Mouse (Mus musculus): Measurements from ENCODE around the gene Sspo. TPM values are rescaled to one million over a fixed set of nuclear protein-coding genes. Genes with fewer than 3 reads are reported as not detected.

Sspo gene
- 0.05 and 0.17 TPM in 2 replicates for polyA plus RNA-seq (2014; fragmentation: Nextera tagmentation; extraction: Ambion mirVana)

GRCm38 (mm10) chr6:48447929-48448328, at the start of gene Sspo:
Gene Sspo, plus strand, starts transcription at chr6:48448229.
- DNase-seq (ENCODE audit: low spot score), result no peak
- Histone ChIP-seq H3K27me3 (ENCODE audit: control insufficient read depth, insufficient read depth, low read length) (no peaks in the 10 kb centered on the region), H3K4me2 (replicated peaks; ENCODE audit: low read depth, low read length) (no peak within 1 kb of the TSS), H3K9me3 (ENCODE audit: control insufficient read depth, low read length) (no peaks in the 10 kb centered on the region), H3K4me3 (ENCODE audit: low read depth, low read length) (no peak within 1 kb of the TSS), H3K27ac (ENCODE audit: low read depth, low read length) (no peak within 1 kb of the TSS), H3K36me3 (ENCODE audit: control insufficient read depth, insufficient read depth, low read length) (no peaks in the 10 kb centered on the region), H3K4me1 (replicated peaks; ENCODE audit: control insufficient read depth, insufficient read depth, low read length) (no peaks in the 10 kb centered on the region; the same call in 1 of the 2 replicates), H3K9ac (ENCODE audit: low read depth, low read length) (no peak within 1 kb of the TSS)
- ATAC-seq (ENCODE audit: low FRiP score), result no peak
- 95% methylated on average over 1 of the region's 1 CpGs for WGBS

- H3K9ac ChIP-seq (ENCODE audit: low read depth, low read length), result no peak overlapping the region
- DNase-seq (ENCODE audit: low spot score) (no peak), ATAC-seq (ENCODE audit: low FRiP score) (no peak)
- WGBS, result 98% methylated on average over 5 of the region's 5 CpGs
- H3K27me3 ChIP-seq (ENCODE audit: control insufficient read depth, insufficient read depth, low read length), result no peaks in the 10 kb centered on the region
- no peak overlapping the region for H3K4me3 ChIP-seq (ENCODE audit: low read depth, low read length)
- H3K27ac ChIP-seq (ENCODE audit: low read depth, low read length), result no peak overlapping the region
- H3K9me3 ChIP-seq (ENCODE audit: control insufficient read depth, low read length), result no peaks in the 10 kb centered on the region
- H3K4me1 ChIP-seq (replicated peaks; ENCODE audit: control insufficient read depth, insufficient read depth, low read length), result peaks cover 3% of the 10 kb centered on the region; the same call in 1 of the 2 replicates
- no peaks in the 10 kb centered on the region; the same call in 1 of the 2 replicates for H3K36me3 ChIP-seq (ENCODE audit: control insufficient read depth, insufficient read depth, low read length)
- no peak overlapping the region for H3K4me2 ChIP-seq (replicated peaks; ENCODE audit: low read depth, low read length)
These were observed 48.1 kb upstream of the Sspo start for GRCm38 (mm10) chr6:48399906-48400305.

- Histone ChIP-seq H3K27ac (ENCODE audit: low read depth, low read length) (no peak overlapping the region), H3K4me1 (replicated peaks; ENCODE audit: control insufficient read depth, insufficient read depth, low read length) (no peaks in the 10 kb centered on the region), H3K27me3 (ENCODE audit: control insufficient read depth, insufficient read depth, low read length) (no peaks in the 10 kb centered on the region), H3K9ac (ENCODE audit: low read depth, low read length) (no peak overlapping the region), H3K9me3 (ENCODE audit: control insufficient read depth, low read length) (no peaks in the 10 kb centered on the region), H3K4me2 (replicated peaks; ENCODE audit: low read depth, low read length) (no peak overlapping the region), H3K36me3 (ENCODE audit: control insufficient read depth, insufficient read depth, low read length) (peaks cover 1% of the 10 kb centered on the region; the same call in 1 of the 2 replicates), H3K4me3 (ENCODE audit: low read depth, low read length) (no peak overlapping the region)
- 90% methylated on average over 5 of the region's 5 CpGs for WGBS
- ATAC-seq (ENCODE audit: low FRiP score) (no peak), DNase-seq (ENCODE audit: low spot score) (no peak)
These were observed 44.0 kb upstream of the Sspo start for GRCm38 (mm10) chr6:48404071-48404470.

GRCm38 (mm10) chr6:48409726-48410343, 38.2 kb upstream of the Sspo start:
- Histone ChIP-seq H3K36me3 (ENCODE audit: control insufficient read depth, insufficient read depth, low read length) (peaks cover 21% of the 10 kb centered on the region), H3K4me1 (replicated peaks; ENCODE audit: control insufficient read depth, insufficient read depth, low read length) (no peaks in the 10 kb centered on the region), H3K27me3 (ENCODE audit: control insufficient read depth, insufficient read depth, low read length) (no peaks in the 10 kb centered on the region), H3K9ac (ENCODE audit: low read depth, low read length) (no peak overlapping the region), H3K4me2 (replicated peaks; ENCODE audit: low read depth, low read length) (no peak overlapping the region), H3K27ac (ENCODE audit: low read depth, low read length) (no peak overlapping the region), H3K9me3 (ENCODE audit: control insufficient read depth, low read length) (no peaks in the 10 kb centered on the region), H3K4me3 (ENCODE audit: low read depth, low read length) (no peak overlapping the region)
- ATAC-seq (ENCODE audit: low FRiP score) (no peak), DNase-seq (ENCODE audit: low spot score) (no peak)
- WGBS, result 91% methylated on average over 4 of the region's 4 CpGs

GRCm38 (mm10) chr6:48410551-48410950, 37.5 kb upstream of the Sspo start:
- Histone ChIP-seq H3K27me3 (ENCODE audit: control insufficient read depth, insufficient read depth, low read length) (no peaks in the 10 kb centered on the region), H3K4me3 (ENCODE audit: low read depth, low read length) (no peak overlapping the region), H3K9ac (ENCODE audit: low read depth, low read length) (no peak overlapping the region), H3K36me3 (ENCODE audit: control insufficient read depth, insufficient read depth, low read length) (peaks cover 21% of the 10 kb centered on the region), H3K27ac (ENCODE audit: low read depth, low read length) (no peak overlapping the region), H3K9me3 (ENCODE audit: control insufficient read depth, low read length) (no peaks in the 10 kb centered on the region), H3K4me1 (replicated peaks; ENCODE audit: control insufficient read depth, insufficient read depth, low read length) (no peaks in the 10 kb centered on the region), H3K4me2 (replicated peaks; ENCODE audit: low read depth, low read length) (no peak overlapping the region)
- no peak for ATAC-seq (ENCODE audit: low FRiP score)
- WGBS, result 92% methylated on average over 3 of the region's 3 CpGs
- DNase-seq (ENCODE audit: low spot score), result no peak

- DNase-seq (ENCODE audit: low spot score) (no peak), ATAC-seq (ENCODE audit: low FRiP score) (no peak)
- Histone ChIP-seq H3K4me3 (ENCODE audit: low read depth, low read length) (no peak overlapping the region), H3K4me1 (replicated peaks; ENCODE audit: control insufficient read depth, insufficient read depth, low read length) (no peaks in the 10 kb centered on the region), H3K9me3 (ENCODE audit: control insufficient read depth, low read length) (no peaks in the 10 kb centered on the region), H3K27me3 (ENCODE audit: control insufficient read depth, insufficient read depth, low read length) (no peaks in the 10 kb centered on the region), H3K27ac (ENCODE audit: low read depth, low read length) (no peak overlapping the region), H3K4me2 (replicated peaks; ENCODE audit: low read depth, low read length) (no peak overlapping the region), H3K36me3 (ENCODE audit: control insufficient read depth, insufficient read depth, low read length) (peaks cover 22% of the 10 kb centered on the region), H3K9ac (ENCODE audit: low read depth, low read length) (no peak overlapping the region)
- 88% methylated on average over 6 of the region's 6 CpGs for WGBS
These were observed 36.6 kb upstream of the Sspo start for GRCm38 (mm10) chr6:48411193-48412092.

GRCm38 (mm10) chr6:48412147-48412546, 35.9 kb upstream of the Sspo start:
- 94% methylated on average over 4 of the region's 4 CpGs for WGBS

GRCm38 (mm10) chr6:48412662-48413061, 35.4 kb upstream of the Sspo start:
- Histone ChIP-seq H3K27ac (ENCODE audit: low read depth, low read length) (no peak overlapping the region), H3K4me1 (replicated peaks; ENCODE audit: control insufficient read depth, insufficient read depth, low read length) (no peaks in the 10 kb centered on the region), H3K9ac (ENCODE audit: low read depth, low read length) (no peak overlapping the region), H3K4me3 (ENCODE audit: low read depth, low read length) (no peak overlapping the region), H3K36me3 (ENCODE audit: control insufficient read depth, insufficient read depth, low read length) (peaks cover 24% of the 10 kb centered on the region), H3K27me3 (ENCODE audit: control insufficient read depth, insufficient read depth, low read length) (no peaks in the 10 kb centered on the region), H3K9me3 (ENCODE audit: control insufficient read depth, low read length) (no peaks in the 10 kb centered on the region), H3K4me2 (replicated peaks; ENCODE audit: low read depth, low read length) (no peak overlapping the region)
- DNase-seq (ENCODE audit: low spot score) (no peak), ATAC-seq (ENCODE audit: low FRiP score) (no peak)
- WGBS, result 87% methylated on average over 3 of the region's 3 CpGs

More at GRCm38 (mm10) chr6:48412147-48412546, 35.9 kb upstream of the Sspo start:
- DNase-seq (ENCODE audit: low spot score) (no peak), ATAC-seq (ENCODE audit: low FRiP score) (no peak)
- H3K9me3 ChIP-seq (ENCODE audit: control insufficient read depth, low read length), result no peaks in the 10 kb centered on the region
- H3K27me3 ChIP-seq (ENCODE audit: control insufficient read depth, insufficient read depth, low read length), result no peaks in the 10 kb centered on the region
- H3K4me1 ChIP-seq (replicated peaks; ENCODE audit: control insufficient read depth, insufficient read depth, low read length), result no peaks in the 10 kb centered on the region
- peaks cover 24% of the 10 kb centered on the region for H3K36me3 ChIP-seq (ENCODE audit: control insufficient read depth, insufficient read depth, low read length)
- H3K9ac ChIP-seq (ENCODE audit: low read depth, low read length), result no peak overlapping the region
- no peak overlapping the region for H3K27ac ChIP-seq (ENCODE audit: low read depth, low read length)
- H3K4me2 ChIP-seq (replicated peaks; ENCODE audit: low read depth, low read length), result no peak overlapping the region
- H3K4me3 ChIP-seq (ENCODE audit: low read depth, low read length), result no peak overlapping the region

Measured in hindbrain, embryonic 11.5 days (tissue).